Mouse (Mus musculus) lung, postnatal 0 days (tissue): Measurements from ENCODE around the gene Sorl1.

Experiments
- CTCF ChIP-seq: IDR thresholded peaks from 2 replicates; pipeline ENCODE4 v1.5.1; 2016; ENCODE audit warnings: antibody characterized with exemption, mild to moderate bottlenecking
- EP300 ChIP-seq: IDR thresholded peaks from 2 replicates; pipeline ENCODE4 v1.6.1; 2016; ENCODE audit warnings: antibody characterized with exemption, mild to moderate bottlenecking, control low read depth

- no peak for TF ChIP-seq CTCF
- TF ChIP-seq EP300: no peak
These were observed 104.6 kb downstream of the Sorl1 start for GRCm38 (mm10) chr9:42019308-42020031.
